Comparison of ENCODE assay signal across 9 mouse cellular contexts in the genomic region with DNA sequence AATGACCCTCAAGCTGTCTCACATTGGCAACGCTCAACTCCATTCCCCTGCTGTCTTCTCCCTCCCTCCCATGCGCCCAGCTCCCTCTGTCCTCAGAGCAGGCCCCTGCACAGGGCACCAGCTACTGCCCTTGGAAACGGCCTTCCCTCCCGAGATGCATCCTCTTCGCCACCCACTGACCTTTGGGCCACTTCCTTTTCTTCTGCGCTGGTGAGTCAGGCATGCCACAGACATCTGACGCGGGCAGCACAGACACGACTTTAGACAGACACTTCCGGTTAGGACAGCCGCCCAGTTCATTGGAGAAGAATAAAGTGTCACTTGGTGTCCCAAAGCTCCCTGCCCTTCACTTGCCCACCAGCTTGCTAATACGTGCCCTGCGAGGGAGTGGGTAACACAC. TPM values are rescaled to one million over a fixed set of nuclear protein-coding genes. Genes with fewer than 3 reads are reported as not detected.
DNase-seq lines count a peak whose midpoint lies in the region; ATAC-seq and TF ChIP-seq lines count a peak whose summit lies in the region.
"Had no signal": no experiment of that assay in that cellular context is flagged by ENCODE, and none has a peak within 500 bp of the region (broad histone marks: within the 10 kb centered on the region; RNA-seq: fewer than 3 reads in every experiment).

No protein-coding gene starts in this region.

- ATAC-seq in stomach, postnatal 0 days (ENCODE audit: low FRiP score, low TSS enrichment): peak; percentile 76
- no peak for ATAC-seq in activated CD4-positive, CD25-positive, alpha-beta regulatory T cell, adult 4 months

- H3K27me3 ChIP-seq in stomach, postnatal 0 days (ENCODE audit: control insufficient read depth, insufficient read depth, low read length): no peaks in the 10 kb centered on the region

- no peak for TF ChIP-seq CTCF in stomach, postnatal 0 days (IDR thresholded peaks at IDR 0.05; ENCODE audit: low read depth)

- no peaks in the 10 kb centered on the region for H3K9me3 ChIP-seq in stomach, postnatal 0 days (ENCODE audit: control insufficient read depth, low read length)

- H3K4me2 ChIP-seq in stomach, postnatal 0 days (replicated peaks; ENCODE audit: low read depth): 0 out of 2 replicates have a peak overlapping the region, but pooled peaks have one; percentile 17

- no peaks in the 10 kb centered on the region for H3K4me1 ChIP-seq in stomach, postnatal 0 days (replicated peaks; ENCODE audit: control insufficient read depth, insufficient read depth)

- DNase-seq in urinary bladder, postnatal 14 days (ENCODE audit: low spot score): peak; percentile 43
- DNase-seq in urinary bladder, postnatal 25 days (ENCODE audit: low spot score): no peak
- peak; percentile 32 to 45 for DNase-seq in heart, postnatal 10 days
- peak; percentile 56 to 63 for DNase-seq in lung, adult 18-20 months
- peak; percentile 52 for DNase-seq in stomach, postnatal 0 days (ENCODE audit: low spot score)
- no peak for DNase-seq in spleen, postnatal 14 days (ENCODE audit: low spot score in 2 of 2)
- no peak for DNase-seq in gastrocnemius, postnatal 4 days (ENCODE audit: low spot score in 2 of 2)

- H3K9ac ChIP-seq in stomach, postnatal 0 days (ENCODE audit: low read length): no peak overlapping the region

- no peak for TF ChIP-seq EP300 in stomach, postnatal 0 days (optimal IDR thresholded peaks at IDR 0.05)

- 65% methylated on average over 13 of the region's 13 CpGs for WGBS in stomach, postnatal 0 days

- no peak overlapping the region for H3K4me3 ChIP-seq in stomach, postnatal 0 days (ENCODE audit: low read depth, low read length)

- peak overlapping the region; percentile 63; the same call in 1 of the 2 replicates for H3K27ac ChIP-seq in stomach, postnatal 0 days (replicated peaks)

- intact Hi-C loops in heart, postnatal 10 days (cut with DNase I): no loop called here

- no peaks in the 10 kb centered on the region for H3K36me3 ChIP-seq in stomach, postnatal 0 days (ENCODE audit: control insufficient read depth, insufficient read depth, low read length)

RNA-seq across cellular contexts. Expression of a gene that starts 8.1 kb away (rescaled TPM):
- total RNA-seq in heart, postnatal 10 days (2021): not detected
- polyA plus RNA-seq in stomach, postnatal 0 days (2015; fragmentation: Nextera tagmentation; extraction: Ambion mirVana): 34.3 and 35.6 TPM in 2 replicates
- total RNA-seq in gastrocnemius, postnatal 4 days (2021): not detected
- not detected for polyA plus RNA-seq in activated CD4-positive, CD25-positive, alpha-beta regulatory T cell, adult 4 months (2017; shearing (Covaris generic))
- total RNA-seq: heart, postnatal 36 days had no signal

RNA-seq across cellular contexts. Expression of a gene that starts 10.4 kb away (rescaled TPM):
- total RNA-seq in heart, postnatal 10 days (2021): 10 to 100 TPM; 53.6 to 60.3 TPM
- polyA plus RNA-seq in stomach, postnatal 0 days (2015; fragmentation: Nextera tagmentation; extraction: Ambion mirVana): 0.50 and 0.57 TPM in 2 replicates
- total RNA-seq in gastrocnemius, postnatal 4 days (2021): 100 to 1,000 TPM; 115 to 133 TPM
- polyA plus RNA-seq in activated CD4-positive, CD25-positive, alpha-beta regulatory T cell, adult 4 months (2017; shearing (Covaris generic)): not detected

Comparison
In these comparisons a context has a peak if more than half of its experiments do, and no peak if none do; other contexts are left out.
1. DNase-seq: peak in urinary bladder, postnatal 14 days (single experiment), heart, postnatal 10 days (2 of 2), lung, adult 18-20 months (2 of 2) and stomach, postnatal 0 days (single experiment); none in urinary bladder, postnatal 25 days (single experiment), spleen, postnatal 14 days (0 of 2) and gastrocnemius, postnatal 4 days (0 of 2).